Mouse (Mus musculus): Measurements from ENCODE around the gene Mgat4c. TPM values are rescaled to one million over a fixed set of nuclear protein-coding genes. Genes with fewer than 3 reads are reported as not detected.

The Mgat4c gene
- polyA plus RNA-seq, 1 experiment from 2014 or later, result not detected

- Histone ChIP-seq H3K9me3 (ENCODE audit: control insufficient read depth, low read length) (no peaks in the 10 kb centered on the region), H3K4me1 (ENCODE audit: control insufficient read depth in 2 of 2, insufficient read depth in 2 of 2, low read length in 2 of 2) (no peaks in the 10 kb centered on the region), H3K4me2 (ENCODE audit: low read length) (no peak overlapping the region), H3K27me3 (ENCODE audit: control insufficient read depth, insufficient read depth, low read length) (no peaks in the 10 kb centered on the region), H3K27ac (replicated peaks in 1 of 2; ENCODE audit: control insufficient read depth in 1 of 2, insufficient read depth in 1 of 2, low read depth in 2 of 2, low read length in 2 of 2) (no peak overlapping the region), H3K36me3 (ENCODE audit: control insufficient read depth, insufficient read depth, low read length) (no peaks in the 10 kb centered on the region), H3K4me3 (ENCODE audit: control insufficient read depth in 1 of 2, insufficient read depth in 1 of 2, low read depth in 1 of 2, low read length in 2 of 2) (no peak overlapping the region), H3K9ac (ENCODE audit: low read length) (no peak overlapping the region)
- no peak for ATAC-seq (ENCODE audit: insufficient number of reproducible peaks, insufficient read depth, low FRiP score, low read depth)
- 82% methylated on average over 4 of the region's 4 CpGs for WGBS
Measured at GRCm38 (mm10) chr10:101997612-101998011, 316.3 kb downstream of the Mgat4c start.

- Histone ChIP-seq H3K9me3 (ENCODE audit: control insufficient read depth, low read length) (no peaks in the 10 kb centered on the region), H3K27me3 (ENCODE audit: control insufficient read depth, insufficient read depth, low read length) (no peaks in the 10 kb centered on the region), H3K36me3 (ENCODE audit: control insufficient read depth, insufficient read depth, low read length) (no peaks in the 10 kb centered on the region), H3K9ac (ENCODE audit: low read length) (no peak overlapping the region), H3K4me3 (ENCODE audit: control insufficient read depth in 1 of 2, insufficient read depth in 1 of 2, low read depth in 1 of 2, low read length in 2 of 2) (no peak overlapping the region), H3K4me1 (ENCODE audit: control insufficient read depth in 2 of 2, insufficient read depth in 2 of 2, low read length in 2 of 2) (no peaks in the 10 kb centered on the region), H3K4me2 (ENCODE audit: low read length) (no peak overlapping the region), H3K27ac (replicated peaks in 1 of 2; ENCODE audit: control insufficient read depth in 1 of 2, insufficient read depth in 1 of 2, low read depth in 2 of 2, low read length in 2 of 2) (no peak overlapping the region)
- ATAC-seq (ENCODE audit: insufficient number of reproducible peaks, insufficient read depth, low FRiP score, low read depth), result no peak
- 68% methylated on average over 2 of the region's 2 CpGs for WGBS
Measured at GRCm38 (mm10) chr10:102042513-102042912, 361.2 kb downstream of the Mgat4c start.

- WGBS, result 88% methylated on average over 3 of the region's 3 CpGs
- Histone ChIP-seq H3K36me3 (ENCODE audit: control insufficient read depth, insufficient read depth, low read length) (no peaks in the 10 kb centered on the region), H3K27ac (replicated peaks in 1 of 2; ENCODE audit: control insufficient read depth in 1 of 2, insufficient read depth in 1 of 2, low read depth in 2 of 2, low read length in 2 of 2) (no peak overlapping the region), H3K4me1 (ENCODE audit: control insufficient read depth in 2 of 2, insufficient read depth in 2 of 2, low read length in 2 of 2) (no peaks in the 10 kb centered on the region), H3K27me3 (ENCODE audit: control insufficient read depth, insufficient read depth, low read length) (no peaks in the 10 kb centered on the region), H3K4me2 (ENCODE audit: low read length) (no peak overlapping the region), H3K4me3 (ENCODE audit: control insufficient read depth in 1 of 2, insufficient read depth in 1 of 2, low read depth in 1 of 2, low read length in 2 of 2) (no peak overlapping the region), H3K9ac (ENCODE audit: low read length) (no peak overlapping the region), H3K9me3 (ENCODE audit: control insufficient read depth, low read length) (no peaks in the 10 kb centered on the region)
- no peak for ATAC-seq (ENCODE audit: insufficient number of reproducible peaks, insufficient read depth, low FRiP score, low read depth)
Measured at GRCm38 (mm10) chr10:102056218-102056617, 374.9 kb downstream of the Mgat4c start.

DNA sequence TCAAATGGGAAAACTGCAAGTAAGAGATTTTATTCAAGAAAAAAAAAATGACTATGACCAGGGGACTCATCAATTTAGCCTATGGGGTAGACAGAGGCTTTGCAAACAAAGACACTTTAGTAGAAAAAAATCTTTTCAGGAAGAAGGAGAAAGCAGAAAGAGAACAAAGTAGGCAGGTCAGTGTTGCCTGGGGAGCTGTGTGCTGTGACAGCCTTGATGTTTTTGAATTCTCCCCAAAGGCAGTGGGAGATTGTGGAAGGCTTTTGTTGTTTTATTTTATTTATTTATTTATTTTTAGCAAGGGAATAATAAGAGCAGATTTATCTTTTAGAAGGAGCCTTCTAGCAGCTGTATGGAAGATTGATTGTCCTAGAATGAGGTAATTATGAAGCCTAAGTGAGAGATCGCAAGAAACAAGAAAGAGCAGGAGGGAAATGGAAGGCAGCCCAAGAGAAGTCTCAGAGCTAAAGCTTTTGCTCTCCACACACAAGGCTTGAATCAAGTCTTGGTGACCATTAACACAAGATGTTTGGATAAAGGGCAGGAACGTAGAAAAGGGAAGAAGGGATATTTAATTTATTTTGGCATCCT lies 375.8 kb downstream of the Mgat4c start:
- no peak for ATAC-seq (ENCODE audit: insufficient number of reproducible peaks, insufficient read depth, low FRiP score, low read depth)
- Histone ChIP-seq H3K27me3 (ENCODE audit: control insufficient read depth, insufficient read depth, low read length) (no peaks in the 10 kb centered on the region), H3K9me3 (ENCODE audit: control insufficient read depth, low read length) (no peaks in the 10 kb centered on the region), H3K36me3 (ENCODE audit: control insufficient read depth, insufficient read depth, low read length) (no peaks in the 10 kb centered on the region), H3K4me2 (ENCODE audit: low read length) (no peak overlapping the region), H3K4me1 (ENCODE audit: control insufficient read depth in 2 of 2, insufficient read depth in 2 of 2, low read length in 2 of 2) (no peaks in the 10 kb centered on the region), H3K27ac (replicated peaks in 1 of 2; ENCODE audit: control insufficient read depth in 1 of 2, insufficient read depth in 1 of 2, low read depth in 2 of 2, low read length in 2 of 2) (no peak overlapping the region), H3K9ac (ENCODE audit: low read length) (no peak overlapping the region), H3K4me3 (ENCODE audit: control insufficient read depth in 1 of 2, insufficient read depth in 1 of 2, low read depth in 1 of 2, low read length in 2 of 2) (no peak overlapping the region)
- 68% methylated on average over 2 of the region's 2 CpGs for WGBS

DNA sequence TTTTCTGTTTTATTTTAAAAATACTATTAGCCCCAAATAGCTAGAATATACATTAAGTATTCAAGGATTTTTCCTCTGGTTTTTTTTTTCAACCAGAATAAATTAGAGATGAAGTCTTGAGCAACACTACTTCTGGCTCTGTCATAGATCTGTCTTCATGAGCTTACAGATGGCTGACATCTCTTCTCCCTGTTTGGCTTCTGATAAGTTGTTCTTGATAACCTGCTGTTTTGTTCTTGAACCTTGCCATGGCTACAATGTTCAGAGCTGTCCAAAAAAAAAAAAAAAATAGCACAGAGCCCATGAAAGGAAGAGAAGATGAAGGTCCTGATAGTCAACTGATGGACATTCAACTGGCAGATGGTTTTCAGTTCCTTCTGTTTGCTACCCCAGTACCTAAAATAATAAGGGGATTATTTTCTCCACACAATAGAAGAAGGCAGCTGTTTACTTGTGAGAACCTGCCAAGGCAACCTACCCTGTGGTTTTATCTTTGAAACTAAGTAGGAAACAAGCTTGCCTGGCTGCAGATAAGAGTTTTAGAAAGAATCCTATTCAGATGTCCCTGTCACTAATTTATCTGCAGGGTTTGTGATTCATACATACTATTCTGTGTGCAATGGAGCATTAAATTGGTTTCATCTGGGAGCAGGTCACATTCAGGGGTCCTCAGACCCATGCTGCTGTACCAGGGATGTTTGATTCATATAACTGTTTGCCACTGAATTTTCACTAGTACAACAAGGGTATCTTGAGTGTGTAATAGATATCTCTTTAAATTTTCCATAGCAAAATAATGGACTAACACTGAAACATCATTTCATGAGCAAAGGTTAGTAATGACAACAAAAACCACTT lies 393.5 kb downstream of the Mgat4c start:
- ATAC-seq (ENCODE audit: insufficient number of reproducible peaks, insufficient read depth, low FRiP score, low read depth), result no peak
- Histone ChIP-seq H3K9me3 (ENCODE audit: control insufficient read depth, low read length) (no peaks in the 10 kb centered on the region), H3K4me1 (ENCODE audit: control insufficient read depth in 2 of 2, insufficient read depth in 2 of 2, low read length in 2 of 2) (no peaks in the 10 kb centered on the region), H3K4me2 (ENCODE audit: low read length) (no peak overlapping the region), H3K27ac (replicated peaks in 1 of 2; ENCODE audit: control insufficient read depth in 1 of 2, insufficient read depth in 1 of 2, low read depth in 2 of 2, low read length in 2 of 2) (no peak overlapping the region), H3K9ac (ENCODE audit: low read length) (no peak overlapping the region), H3K27me3 (ENCODE audit: control insufficient read depth, insufficient read depth, low read length) (no peaks in the 10 kb centered on the region), H3K4me3 (ENCODE audit: control insufficient read depth in 1 of 2, insufficient read depth in 1 of 2, low read depth in 1 of 2, low read length in 2 of 2) (no peak overlapping the region), H3K36me3 (ENCODE audit: control insufficient read depth, insufficient read depth, low read length) (no peaks in the 10 kb centered on the region)

DNA sequence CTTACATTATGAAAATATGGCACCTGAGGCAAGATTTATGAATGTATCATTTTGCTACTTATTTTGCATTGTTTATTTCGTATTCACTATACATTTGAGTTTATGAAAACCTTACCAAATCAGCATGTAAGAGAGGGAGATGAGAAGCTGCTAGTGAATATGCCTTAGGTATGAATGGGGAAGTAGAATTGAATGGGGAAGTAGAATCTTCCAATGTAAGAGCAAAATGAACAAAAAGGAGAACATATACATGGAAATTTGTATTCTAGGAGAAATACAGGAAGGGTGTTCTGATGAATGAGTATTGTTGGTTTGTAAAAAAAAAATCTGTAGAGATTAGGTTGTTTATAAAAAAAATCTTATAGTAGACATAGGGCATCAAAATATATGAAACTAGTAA lies 441.9 kb downstream of the Mgat4c start:
- H3K27me3 ChIP-seq (ENCODE audit: control insufficient read depth, insufficient read depth, low read length), result no peaks in the 10 kb centered on the region
- no peak overlapping the region for H3K4me3 ChIP-seq (ENCODE audit: control insufficient read depth in 1 of 2, insufficient read depth in 1 of 2, low read depth in 1 of 2, low read length in 2 of 2)
- H3K36me3 ChIP-seq (ENCODE audit: control insufficient read depth, insufficient read depth, low read length), result no peaks in the 10 kb centered on the region
- H3K9ac ChIP-seq (ENCODE audit: low read length), result no peak overlapping the region
- no peaks in the 10 kb centered on the region for H3K4me1 ChIP-seq (ENCODE audit: control insufficient read depth in 2 of 2, insufficient read depth in 2 of 2, low read length in 2 of 2)
- H3K4me2 ChIP-seq (ENCODE audit: low read length), result no peak overlapping the region
- no peaks in the 10 kb centered on the region for H3K9me3 ChIP-seq (ENCODE audit: control insufficient read depth, low read length)
- no peak overlapping the region for H3K27ac ChIP-seq (replicated peaks in 1 of 2; ENCODE audit: control insufficient read depth in 1 of 2, insufficient read depth in 1 of 2, low read depth in 2 of 2, low read length in 2 of 2)
- 48% methylated on average over 1 of the region's 1 CpGs for WGBS
- ATAC-seq (ENCODE audit: insufficient number of reproducible peaks, insufficient read depth, low FRiP score, low read depth), result no peak

- Histone ChIP-seq H3K9me3 (ENCODE audit: control insufficient read depth, low read length) (no peaks in the 10 kb centered on the region), H3K9ac (ENCODE audit: low read length) (no peak overlapping the region), H3K27ac (replicated peaks in 1 of 2; ENCODE audit: control insufficient read depth in 1 of 2, insufficient read depth in 1 of 2, low read depth in 2 of 2, low read length in 2 of 2) (no peak overlapping the region), H3K36me3 (ENCODE audit: control insufficient read depth, insufficient read depth, low read length) (no peaks in the 10 kb centered on the region), H3K27me3 (ENCODE audit: control insufficient read depth, insufficient read depth, low read length) (no peaks in the 10 kb centered on the region), H3K4me3 (ENCODE audit: control insufficient read depth in 1 of 2, insufficient read depth in 1 of 2, low read depth in 1 of 2, low read length in 2 of 2) (no peak overlapping the region), H3K4me1 (ENCODE audit: control insufficient read depth in 2 of 2, insufficient read depth in 2 of 2, low read length in 2 of 2) (no peaks in the 10 kb centered on the region), H3K4me2 (ENCODE audit: low read length) (no peak overlapping the region)
- ATAC-seq (ENCODE audit: insufficient number of reproducible peaks, insufficient read depth, low FRiP score, low read depth), result no peak
- WGBS, result 69% methylated on average over 4 of the region's 4 CpGs
Measured at GRCm38 (mm10) chr10:102127340-102127739, 446.1 kb downstream of the Mgat4c start.
